Mouse (Mus musculus) midbrain, embryonic 16.5 days (tissue): ENCODE results near the gene Ntn3. TPM values are rescaled to one million over a fixed set of nuclear protein-coding genes. Genes with fewer than 3 reads are reported as not detected.

Experiments used
- ATAC-seq: fragments of 200-750 bp; cut with Nextera tagmentation; 2 replicates; pipeline ENCODE4 v1.8.0; 2017; ENCODE audit warnings: moderate TSS enrichment
- H3K27ac ChIP-seq: fragments of 300-500 bp; sonication (generic); 2 replicates; pipeline ENCODE4 v1.5.1; 2014; ENCODE audit warnings: mild to moderate bottlenecking, low read length, mixed read lengths
- H3K27me3 ChIP-seq: fragments of 300-500 bp; sonication (generic); 2 replicates; pipeline ENCODE4 v1.6.1; 2014; ENCODE audit warnings: low read depth, low read length, mixed read lengths; ENCODE audit not compliant: control insufficient read depth, insufficient read depth
- H3K36me3 ChIP-seq: fragments of 300-500 bp; sonication (generic); 2 replicates; pipeline ENCODE4 v1.6.1; 2014; ENCODE audit warnings: mild to moderate bottlenecking, low read length, moderate library complexity, mixed read lengths; ENCODE audit not compliant: control insufficient read depth, insufficient read depth
- H3K4me1 ChIP-seq: fragments of 300-500 bp; sonication (generic); 2 replicates; pipeline ENCODE4 v1.6.1; 2014; ENCODE audit warnings: mild to moderate bottlenecking, low read length, mixed read lengths; ENCODE audit not compliant: control insufficient read depth, insufficient read depth
- H3K4me2 ChIP-seq: fragments of 300-500 bp; sonication (generic); 2 replicates; pipeline ENCODE4 v1.6.1; 2014; ENCODE audit warnings: mild to moderate bottlenecking, low read length, mixed read lengths
- H3K4me3 ChIP-seq: fragments of 300-500 bp; sonication (generic); 2 replicates; pipeline ENCODE4 v1.5.1; 2014; ENCODE audit warnings: low read depth, mild to moderate bottlenecking, low read length, moderate library complexity, mixed read lengths
- H3K9ac ChIP-seq: fragments of 300-500 bp; sonication (generic); 2 replicates; pipeline ENCODE4 v1.6.1; 2014; ENCODE audit warnings: low read depth, low read length, mixed read lengths
- H3K9me3 ChIP-seq: fragments of 300-500 bp; sonication (generic); replicated peaks from 2 replicates; pipeline ENCODE4 v1.6.1; 2014; ENCODE audit warnings: mild to moderate bottlenecking, low read length, mixed read lengths; ENCODE audit not compliant: control insufficient read depth, poor library complexity, severe bottlenecking
- WGBS: fragments of 180-500 bp; shearing (Covaris S2); extraction: QIAGEN DNeasy Blood & Tissue Kit; methylation state at CpG from one replicate; pipeline ENCODE4 v1.1.7; 2014; 5-methylcytosine and 5-hydroxymethylcytosine counted together
- polyA plus RNA-seq: library from polyadenylated mRNA; unstranded; fragments of >200 nt; fragmentation: Nextera tagmentation; extraction: Ambion mirVana; gene quantifications from 2 replicates; pipeline ENCODE4 v1.2.1, GENCODE M21; 2015

Ntn3 gene
- polyA plus RNA-seq, 1 experiment from 2014 or later, result 4.4 TPM

GRCm38 (mm10) chr17:24216836-24217235 is 7.5 kb upstream of the Ntn3 start:
- H3K9ac ChIP-seq, result no peak overlapping the region
- no peak for ATAC-seq
- no peaks in the 10 kb centered on the region for H3K27me3 ChIP-seq
- H3K4me1 ChIP-seq, result peaks cover 16% of the 10 kb centered on the region
- 66% methylated on average over 4 of the region's 4 CpGs for WGBS
- H3K4me2 ChIP-seq, result no peak overlapping the region
- no peaks in the 10 kb centered on the region for H3K9me3 ChIP-seq
- no peak overlapping the region for H3K27ac ChIP-seq
- peaks cover 13% of the 10 kb centered on the region for H3K36me3 ChIP-seq
- H3K4me3 ChIP-seq, result no peak overlapping the region

- Histone ChIP-seq H3K36me3 (peaks cover 10% of the 10 kb centered on the region), H3K9me3 (no peaks in the 10 kb centered on the region), H3K27me3 (no peaks in the 10 kb centered on the region), H3K4me2 (no peak overlapping the region), H3K9ac (no peak overlapping the region), H3K4me3 (no peak overlapping the region), H3K27ac (no peak overlapping the region), H3K4me1 (peaks cover 28% of the 10 kb centered on the region)
- no peak for ATAC-seq
- WGBS, result 78% methylated on average over 6 of the region's 6 CpGs
Measured at GRCm38 (mm10) chr17:24213186-24213585, 3.9 kb upstream of the Ntn3 start.

- peak overlapping the region; percentile 95; the same call in 1 of the 2 replicates for H3K9ac ChIP-seq
- H3K4me3 ChIP-seq, result peak overlapping the region; percentile 63
- H3K4me2 ChIP-seq, result peak overlapping the region; percentile 99
- H3K9me3 ChIP-seq, result no peaks in the 10 kb centered on the region
- peaks cover 33% of the 10 kb centered on the region for H3K4me1 ChIP-seq
- H3K27me3 ChIP-seq, result no peaks in the 10 kb centered on the region; the same call in 1 of the 2 replicates
- no peak for ATAC-seq
- peak overlapping the region; percentile 33; the same call in 1 of the 2 replicates for H3K27ac ChIP-seq
- 28% methylated on average over 5 of the region's 5 CpGs for WGBS
- peaks cover 8% of the 10 kb centered on the region; the same call in 1 of the 2 replicates for H3K36me3 ChIP-seq
Measured at GRCm38 (mm10) chr17:24212441-24213018, 3.2 kb upstream of the Ntn3 start.

GRCm38 (mm10) chr17:24211631-24212440 is 2.5 kb upstream of the Ntn3 start:
- peak overlapping the region; percentile 95 for H3K9ac ChIP-seq
- peak overlapping the region; percentile 63 for H3K4me3 ChIP-seq
- H3K4me2 ChIP-seq, result peak overlapping the region; percentile 99
- WGBS, result under 1% methylated on average over 28 of the region's 37 CpGs
- H3K27me3 ChIP-seq, result no peaks in the 10 kb centered on the region; the same call in 1 of the 2 replicates
- peaks cover 40% of the 10 kb centered on the region for H3K4me1 ChIP-seq
- peak; percentile 65 for ATAC-seq
- peaks cover 8% of the 10 kb centered on the region; the same call in 1 of the 2 replicates for H3K36me3 ChIP-seq
- no peaks in the 10 kb centered on the region for H3K9me3 ChIP-seq
- peak overlapping the region; percentile 86 for H3K27ac ChIP-seq

- no peak for ATAC-seq
- Histone ChIP-seq H3K4me3 (no peak overlapping the region), H3K4me2 (peak overlapping the region; percentile 99; the same call in 1 of the 2 replicates), H3K4me1 (peaks cover 50% of the 10 kb centered on the region), H3K9me3 (no peaks in the 10 kb centered on the region), H3K36me3 (0 out of 2 replicates have a peak, but pooled peaks cover 4% of the 10 kb centered on the region), H3K27ac (no peak overlapping the region), H3K27me3 (no peaks in the 10 kb centered on the region; the same call in 1 of the 2 replicates), H3K9ac (no peak overlapping the region)
- WGBS, result 88% methylated on average over 3 of the region's 3 CpGs
Measured at GRCm38 (mm10) chr17:24210591-24210990, 1.3 kb upstream of the Ntn3 start.

GRCm38 (mm10) chr17:24209916-24210240 is 547 bp upstream of the Ntn3 start:
- no peaks in the 10 kb centered on the region for H3K36me3 ChIP-seq
- H3K27ac ChIP-seq, result no peak overlapping the region
- 70% methylated on average over 3 of the region's 3 CpGs for WGBS
- H3K9ac ChIP-seq, result no peak overlapping the region; the same call in 1 of the 2 replicates
- no peak overlapping the region for H3K4me3 ChIP-seq
- H3K4me1 ChIP-seq, result peaks cover 50% of the 10 kb centered on the region
- peak overlapping the region; percentile 95 for H3K4me2 ChIP-seq
- H3K9me3 ChIP-seq, result no peaks in the 10 kb centered on the region
- no peak for ATAC-seq
- no peaks in the 10 kb centered on the region; the same call in 1 of the 2 replicates for H3K27me3 ChIP-seq

GRCm38 (mm10) chr17:24208641-24209042 is 689 bp downstream of the Ntn3 start:
- peak overlapping the region; percentile 51 for H3K4me3 ChIP-seq
- H3K36me3 ChIP-seq, result no peaks in the 10 kb centered on the region
- peak overlapping the region; percentile 84 for H3K9ac ChIP-seq
- peak overlapping the region; percentile 95 for H3K4me2 ChIP-seq
- ATAC-seq, result no peak
- H3K9me3 ChIP-seq, result no peaks in the 10 kb centered on the region
- 3% methylated on average over 29 of the region's 29 CpGs for WGBS
- H3K27me3 ChIP-seq, result no peaks in the 10 kb centered on the region; the same call in 1 of the 2 replicates
- H3K4me1 ChIP-seq, result peaks cover 63% of the 10 kb centered on the region
- H3K27ac ChIP-seq, result peak overlapping the region; percentile 69

- H3K27me3 ChIP-seq, result no peaks in the 10 kb centered on the region; the same call in 1 of the 2 replicates
- 0 out of 2 replicates have a peak overlapping the region, but pooled peaks have one; percentile 69 for H3K27ac ChIP-seq
- no peaks in the 10 kb centered on the region for H3K36me3 ChIP-seq
Measured at GRCm38 (mm10) chr17:24207768-24208640, 1.3 kb downstream of the Ntn3 start.

More at GRCm38 (mm10) chr17:24207768-24208640, 1.3 kb downstream of the Ntn3 start:
- peaks cover 69% of the 10 kb centered on the region for H3K4me1 ChIP-seq
- no peaks in the 10 kb centered on the region for H3K9me3 ChIP-seq
- peak overlapping the region; percentile 84 for H3K9ac ChIP-seq
- WGBS, result 62% methylated on average over 34 of the region's 34 CpGs
- H3K4me2 ChIP-seq, result peak overlapping the region; percentile 95
- ATAC-seq, result no peak
- peak overlapping the region; percentile 51 for H3K4me3 ChIP-seq
